Mouse (Mus musculus) E14TG2a.4 (cell line): ENCODE measurements at regions not wholly inside any gene's neighbourhood (a gene's known extent, or its start where the extent isn't known, plus 50 kb on each side); places are given as distances from the start of the nearest gene placed in this dataset.

Experiments used
- CTCF ChIP-seq: conservative IDR thresholded peaks from 2 replicates; pipeline ENCODE4 v1.5.1; 2014; ENCODE audit warnings: low read length
- NANOG ChIP-seq: IDR thresholded peaks from 2 replicates; pipeline ENCODE4 v1.6.1; 2014; ENCODE audit warnings: borderline replicate concordance, low read length, mixed read lengths

DNA sequence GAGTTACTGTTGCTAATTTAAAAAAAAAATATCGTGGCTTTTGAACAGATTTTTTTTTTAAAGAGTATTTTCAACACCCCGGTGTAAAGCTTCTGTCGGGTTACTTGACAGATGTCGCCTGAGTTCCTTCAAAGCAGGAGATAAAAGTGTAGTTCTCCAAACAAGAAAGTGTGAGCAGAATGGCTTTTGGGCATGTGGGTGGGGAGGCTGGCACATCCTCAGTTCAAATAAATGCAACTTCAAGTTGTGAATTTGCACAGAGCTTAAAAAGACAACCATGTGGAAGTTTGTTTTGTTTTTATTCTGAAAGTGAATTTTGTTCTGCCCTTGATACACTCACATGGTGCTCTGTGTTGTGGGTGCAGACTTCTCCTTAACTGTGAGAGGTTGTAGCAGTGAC is 612.9 kb downstream of the Anxa1 start:
- TF ChIP-seq CTCF, result no peak
- no peak for TF ChIP-seq NANOG
